ENCODE assay signal across 17 mouse cellular contexts in genomic region chr12:24541426-24542154, GRCm38 (mm10). TPM values are rescaled to one million over a fixed set of nuclear protein-coding genes. Genes with fewer than 3 reads are reported as not detected.
A peak's percentile ranks its signal among the peaks of the same experiment; 100 is the strongest.
DNase-seq lines count a peak whose midpoint lies in the region; ATAC-seq and TF ChIP-seq lines count a peak whose summit lies in the region.
"Had no signal": no experiment of that assay in that cellular context is flagged by ENCODE, and none has a peak within 500 bp of the region (broad histone marks: within the 10 kb centered on the region; RNA-seq: fewer than 3 reads in every experiment).

No protein-coding gene starts in this region.

- peak; percentile 38; the same call in 1 of the 2 replicates for ATAC-seq in frontal cortex, adult (ENCODE audit: low TSS enrichment)
- ATAC-seq: inflammation-experienced regulatory T-cells, adult 6 months had no signal

- no peak for TF ChIP-seq CTCF in brain, embryonic 14.5 days (IDR thresholded peaks at IDR 0.05; ENCODE audit: borderline replicate concordance, extremely low read depth, insufficient read depth, insufficient read length)

- intact Hi-C loops in heart, postnatal 25 days (cut with DNase I) = no loop called here

- TF ChIP-seq POLR2A in brain, embryonic 14.5 days (IDR thresholded peaks at IDR 0.05; ENCODE audit: borderline replicate concordance, extremely low read depth, insufficient read depth, insufficient read length, poor library complexity, severe bottlenecking) = no peak

- no peak for DNase-seq in frontal cortex, postnatal 14 days (ENCODE audit: low spot score in 2 of 2)
- peak; percentile 16 for DNase-seq in right cerebral cortex, postnatal 14 days
- DNase-seq in right cerebral cortex, postnatal 25 days = no peak
- peak; percentile 4 for DNase-seq in brain, embryonic 14.5 days (ENCODE audit: low read depth)
- DNase-seq in spleen, adult 18-20 months = no peak
- DNase-seq in kidney, postnatal 4 days = no peak
- no peak for DNase-seq in heart, postnatal 25 days (ENCODE audit: low spot score)
- DNase-seq: adrenal gland, postnatal 25 days; cerebellum, adult 11 months; cerebellum, adult 9-11 months; gastrocnemius, postnatal 25 days; heart, postnatal 4 days; kidney, adult 18-20 months; liver; lung, postnatal 4 days had no signal

RNA-seq across cellular contexts. Expression of gene Grhl1, which starts 30.5 kb away (rescaled TPM):
- polyA plus RNA-seq in brain, embryonic 14.5 days (2012; rRNA removed) = 1.1 and 1.3 TPM in 2 replicates
- under 1 TPM; 0.61 to 0.65 TPM for total RNA-seq in heart, postnatal 25 days (2021)

RNA-seq across cellular contexts. Expression of gene Taf1b, which starts 43.4 kb away (rescaled TPM):
- polyA plus RNA-seq in brain, embryonic 14.5 days (2012; rRNA removed) = 20.3 and 20.9 TPM in 2 replicates
- total RNA-seq in heart, postnatal 25 days (2021) = 10 to 100 TPM in 1 of 2 experiments, 1 to 10 TPM in 1; 9.8 to 10.4 TPM

Comparison
In these comparisons a context has a peak if more than half of its experiments do, and no peak if none do; other contexts are left out.
1. DNase-seq: peak in right cerebral cortex, postnatal 14 days (single experiment) and brain, embryonic 14.5 days (single experiment); none in frontal cortex, postnatal 14 days (0 of 2), right cerebral cortex, postnatal 25 days (single experiment), spleen, adult 18-20 months (0 of 2), kidney, postnatal 4 days (0 of 2) and heart, postnatal 25 days (single experiment).